ENCODE assay signal across 11 mouse cellular contexts in the genomic region with DNA sequence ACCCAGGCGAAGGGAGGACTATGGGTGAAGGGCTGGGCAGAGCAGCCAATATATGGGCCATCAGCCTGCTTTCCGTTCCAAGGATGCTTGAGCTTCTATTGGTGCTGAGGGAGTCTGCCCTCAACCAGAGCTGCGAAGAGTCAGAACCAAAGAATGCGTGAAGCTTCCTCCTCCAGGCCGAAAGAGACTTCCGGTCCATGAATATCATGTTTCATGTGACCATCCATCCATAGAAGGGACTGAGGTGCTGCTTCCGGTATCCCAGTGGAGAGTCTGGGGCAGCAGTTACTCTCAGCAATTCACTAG.
A peak's percentile ranks its signal among the peaks of the same experiment; 100 is the strongest.
DNase-seq lines count a peak whose midpoint lies in the region; ATAC-seq lines count a peak whose summit lies in the region.
"Had no signal": no experiment of that assay in that cellular context is flagged by ENCODE, and none has a peak within 500 bp of the region (broad histone marks: within the 10 kb centered on the region; RNA-seq: fewer than 3 reads in every experiment).

No protein-coding gene starts in this region.

- 0 out of 2 replicates have a peak overlapping the region, but pooled peaks have one; percentile 26 for H3K4me2 ChIP-seq in intestine, embryonic 15.5 days (replicated peaks)
- H3K4me2 ChIP-seq in intestine, embryonic 16.5 days (ENCODE audit: low read depth, low read length) = no peak overlapping the region
- peak overlapping the region; percentile 37; the same call in 1 of the 2 replicates for H3K4me2 ChIP-seq in midbrain, embryonic 12.5 days (replicated peaks)
- H3K4me2 ChIP-seq: liver, embryonic 12.5 days had no signal

- whole genome bisulfite sequencing in intestine, embryonic 15.5 days = 58% methylated on average over 7 of the region's 7 CpGs
- WGBS in intestine, embryonic 16.5 days = 51% methylated on average over 7 of the region's 7 CpGs
- WGBS in forebrain, embryonic 10.5 days = 65% methylated on average over 7 of the region's 7 CpGs
- 64% methylated on average over 7 of the region's 7 CpGs for WGBS in midbrain, embryonic 12.5 days

- H3K4me3 ChIP-seq in intestine, embryonic 15.5 days (replicated peaks) = no peak overlapping the region
- no peak overlapping the region for H3K4me3 ChIP-seq in intestine, embryonic 16.5 days (ENCODE audit: low read length)
- no peak overlapping the region for H3K4me3 ChIP-seq in forebrain, embryonic 10.5 days
- H3K4me3 ChIP-seq in midbrain, embryonic 12.5 days = no peak overlapping the region
- H3K4me3 ChIP-seq: liver, embryonic 12.5 days had no signal

- peaks cover 22% of the 10 kb centered on the region for H3K4me1 ChIP-seq in intestine, embryonic 15.5 days (replicated peaks)
- peaks cover 14% of the 10 kb centered on the region for H3K4me1 ChIP-seq in intestine, embryonic 16.5 days (ENCODE audit: control insufficient read depth, insufficient read depth, low read length)
- H3K4me1 ChIP-seq in forebrain, embryonic 10.5 days = peaks cover 55% of the 10 kb centered on the region
- peaks cover 46% of the 10 kb centered on the region for H3K4me1 ChIP-seq in midbrain, embryonic 12.5 days
- H3K4me1 ChIP-seq: liver, embryonic 12.5 days had no signal

- no peaks in the 10 kb centered on the region for H3K9me3 ChIP-seq in intestine, embryonic 15.5 days
- H3K9me3 ChIP-seq in intestine, embryonic 16.5 days (ENCODE audit: control insufficient read depth, low read length) = no peaks in the 10 kb centered on the region
- H3K9me3 ChIP-seq in forebrain, embryonic 10.5 days = no peaks in the 10 kb centered on the region
- H3K9me3 ChIP-seq in midbrain, embryonic 12.5 days = no peaks in the 10 kb centered on the region
- H3K9me3 ChIP-seq: liver, embryonic 12.5 days had no signal

- DNase-seq in embryo, embryonic 10 days (ENCODE audit: low spot score) = peak; percentile 26
- no peak for DNase-seq in embryo, embryonic 10.5 days (ENCODE audit: low spot score)
- no peak for DNase-seq in forebrain, embryonic 10.5 days (ENCODE audit: extremely low spot score, low spot score)
- no peak for DNase-seq in gastrocnemius, postnatal 4 days (ENCODE audit: low spot score in 2 of 2)
- no peak for DNase-seq in frontal cortex, postnatal 36 days (ENCODE audit: low spot score in 2 of 2)
- DNase-seq: cerebellum, adult 9-10 months; lung, postnatal 4 days had no signal

- H3K27me3 ChIP-seq in intestine, embryonic 15.5 days (replicated peaks) = no peaks in the 10 kb centered on the region
- H3K27me3 ChIP-seq in intestine, embryonic 16.5 days (replicated peaks; ENCODE audit: control insufficient read depth, insufficient read depth, low read length) = no peaks in the 10 kb centered on the region
- peaks cover 32% of the 10 kb centered on the region for H3K27me3 ChIP-seq in forebrain, embryonic 10.5 days (ENCODE audit: poor library complexity, severe bottlenecking)
- peaks cover 15% of the 10 kb centered on the region; the same call in 1 of the 2 replicates for H3K27me3 ChIP-seq in midbrain, embryonic 12.5 days

- H3K27ac ChIP-seq in intestine, embryonic 15.5 days = no peak overlapping the region
- H3K27ac ChIP-seq in intestine, embryonic 16.5 days (ENCODE audit: low read length) = no peak overlapping the region
- H3K27ac ChIP-seq in forebrain, embryonic 10.5 days = peak overlapping the region; percentile 79
- H3K27ac ChIP-seq in midbrain, embryonic 12.5 days (replicated peaks) = peak overlapping the region; percentile 74; the same call in 1 of the 2 replicates
- H3K27ac ChIP-seq: liver, embryonic 12.5 days had no signal

- no peak for ATAC-seq in intestine, embryonic 15.5 days
- no peak for ATAC-seq in intestine, embryonic 16.5 days
- no peak for ATAC-seq in midbrain, embryonic 12.5 days (ENCODE audit: low FRiP score, low read depth)
- ATAC-seq: liver, embryonic 12.5 days had no signal

- no peak overlapping the region for H3K9ac ChIP-seq in intestine, embryonic 15.5 days
- H3K9ac ChIP-seq in intestine, embryonic 16.5 days (ENCODE audit: low read depth, low read length) = no peak overlapping the region
- no peak overlapping the region for H3K9ac ChIP-seq in midbrain, embryonic 12.5 days (replicated peaks)
- H3K9ac ChIP-seq: liver, embryonic 12.5 days had no signal

- H3K36me3 ChIP-seq in intestine, embryonic 15.5 days = no peaks in the 10 kb centered on the region
- H3K36me3 ChIP-seq in intestine, embryonic 16.5 days (ENCODE audit: control insufficient read depth, insufficient read depth, low read length) = no peaks in the 10 kb centered on the region
- no peaks in the 10 kb centered on the region for H3K36me3 ChIP-seq in forebrain, embryonic 10.5 days (replicated peaks)
- no peaks in the 10 kb centered on the region for H3K36me3 ChIP-seq in midbrain, embryonic 12.5 days
- H3K36me3 ChIP-seq: liver, embryonic 12.5 days had no signal

Comparison
In these comparisons a context has a peak if more than half of its experiments do, and no peak if none do; other contexts are left out.
1. H3K27ac ChIP-seq: peak in forebrain, embryonic 10.5 days (single experiment) and midbrain, embryonic 12.5 days (single experiment); none in intestine, embryonic 15.5 days (single experiment) and intestine, embryonic 16.5 days (single experiment).